Mouse (Mus musculus): ENCODE results near the gene Epha6. TPM values are rescaled to one million over a fixed set of nuclear protein-coding genes. Genes with fewer than 3 reads are reported as not detected.

Gene Epha6
- polyA plus RNA-seq, 1 experiment, result 3.8 TPM

DNA sequence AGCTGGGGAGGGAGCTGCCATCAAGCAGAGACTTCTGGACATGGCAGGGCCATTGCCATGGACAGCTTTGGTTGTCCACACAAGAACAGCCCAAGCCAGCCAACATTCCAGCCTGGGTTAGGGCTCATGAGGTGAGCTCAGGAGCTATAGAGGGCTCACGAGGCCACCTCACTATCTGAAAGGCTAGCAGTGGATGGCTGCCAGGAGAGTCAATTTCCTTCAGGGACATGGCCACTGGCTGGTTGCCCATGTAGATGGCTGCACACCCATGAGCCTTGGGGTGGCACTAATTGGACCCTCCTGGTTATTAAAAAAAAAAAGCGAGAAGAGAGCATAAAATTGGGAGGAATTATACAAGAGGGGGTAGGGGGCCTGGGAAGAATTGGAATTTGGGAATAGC is 970.7 kb downstream of the Epha6 start:
- 14% methylated on average over 2 of the region's 2 CpGs for WGBS
- DNase-seq, result peak; percentile 19 to 40
- H3K27ac ChIP-seq (ENCODE audit: insufficient read depth, low read length), result no peak overlapping the region
- peaks cover 3% of the 10 kb centered on the region; the same call in 1 of the 2 replicates for H3K4me1 ChIP-seq (ENCODE audit: control insufficient read depth, insufficient read depth, low read length)
- TF ChIP-seq POLR2A (IDR thresholded peaks at IDR 0.05; ENCODE audit: borderline replicate concordance, insufficient read depth, low read length) (no peak), CTCF (IDR thresholded peaks at IDR 0.05; ENCODE audit: borderline replicate concordance, insufficient read depth, low read depth, low read length) (no peak)
- H3K4me3 ChIP-seq (replicated peaks; ENCODE audit: insufficient read depth, low read depth, low read length), result no peak overlapping the region
- no peaks in the 10 kb centered on the region for H3K27me3 ChIP-seq (ENCODE audit: control insufficient read depth, insufficient read depth, low read length)

DNA sequence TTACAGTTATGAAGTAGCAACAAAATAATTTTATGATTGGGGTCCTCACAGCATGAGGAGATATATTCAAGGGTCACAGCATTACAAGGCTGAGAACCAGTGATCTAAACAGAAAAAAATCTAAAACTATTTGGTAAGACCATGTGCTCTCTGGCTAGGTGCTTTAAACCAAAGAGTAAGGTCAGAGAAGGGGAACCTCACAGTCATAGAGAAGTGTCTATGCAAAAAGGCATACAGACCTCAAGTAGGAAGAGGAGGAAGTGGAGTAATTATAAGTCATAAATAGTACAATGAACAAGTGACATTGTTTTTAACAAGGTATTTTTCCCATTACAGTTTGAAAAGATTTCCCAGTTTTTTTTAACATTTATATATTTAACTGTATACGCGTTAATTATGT is 983.8 kb downstream of the Epha6 start:
- WGBS, result 98% methylated on average over 2 of the region's 2 CpGs
- no peak overlapping the region for H3K27ac ChIP-seq (ENCODE audit: insufficient read depth, low read length)
- DNase-seq, result no peak
- TF ChIP-seq POLR2A (IDR thresholded peaks at IDR 0.05; ENCODE audit: borderline replicate concordance, insufficient read depth, low read length) (no peak), CTCF (IDR thresholded peaks at IDR 0.05; ENCODE audit: borderline replicate concordance, insufficient read depth, low read depth, low read length) (no peak)
- H3K4me1 ChIP-seq (ENCODE audit: control insufficient read depth, insufficient read depth, low read length), result no peaks in the 10 kb centered on the region
- H3K27me3 ChIP-seq (ENCODE audit: control insufficient read depth, insufficient read depth, low read length), result no peaks in the 10 kb centered on the region
- no peak overlapping the region for H3K4me3 ChIP-seq (replicated peaks; ENCODE audit: insufficient read depth, low read depth, low read length)

DNA sequence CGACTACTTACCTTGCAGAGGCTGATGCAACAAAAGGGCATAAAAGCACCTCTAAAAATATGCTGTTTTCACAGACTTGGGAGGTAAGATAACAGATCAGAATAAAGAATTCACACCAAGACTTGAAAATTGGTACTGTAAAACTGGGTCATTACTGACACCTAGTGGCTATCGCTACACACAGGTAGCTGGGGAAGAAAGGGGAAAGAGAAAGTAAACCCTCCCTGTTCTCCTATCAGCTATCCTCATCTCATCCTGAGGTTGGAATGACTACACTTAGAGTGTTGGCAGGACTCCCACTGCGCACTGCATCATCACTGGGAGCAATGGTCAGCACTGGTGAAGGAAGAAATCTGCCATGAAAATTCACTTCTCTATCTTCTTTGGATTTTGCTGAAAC is 988.2 kb downstream of the Epha6 start:
- Histone ChIP-seq H3K4me1 (ENCODE audit: control insufficient read depth, insufficient read depth, low read length) (no peaks in the 10 kb centered on the region), H3K27ac (ENCODE audit: insufficient read depth, low read length) (no peak overlapping the region), H3K27me3 (ENCODE audit: control insufficient read depth, insufficient read depth, low read length) (no peaks in the 10 kb centered on the region), H3K4me3 (replicated peaks; ENCODE audit: insufficient read depth, low read depth, low read length) (no peak overlapping the region)
- DNase-seq, result peak; percentile 25 to 41
- TF ChIP-seq POLR2A (IDR thresholded peaks at IDR 0.05; ENCODE audit: borderline replicate concordance, insufficient read depth, low read length) (no peak), CTCF (IDR thresholded peaks at IDR 0.05; ENCODE audit: borderline replicate concordance, insufficient read depth, low read depth, low read length) (no peak)
- WGBS, result 38% methylated on average over 3 of the region's 3 CpGs

DNA sequence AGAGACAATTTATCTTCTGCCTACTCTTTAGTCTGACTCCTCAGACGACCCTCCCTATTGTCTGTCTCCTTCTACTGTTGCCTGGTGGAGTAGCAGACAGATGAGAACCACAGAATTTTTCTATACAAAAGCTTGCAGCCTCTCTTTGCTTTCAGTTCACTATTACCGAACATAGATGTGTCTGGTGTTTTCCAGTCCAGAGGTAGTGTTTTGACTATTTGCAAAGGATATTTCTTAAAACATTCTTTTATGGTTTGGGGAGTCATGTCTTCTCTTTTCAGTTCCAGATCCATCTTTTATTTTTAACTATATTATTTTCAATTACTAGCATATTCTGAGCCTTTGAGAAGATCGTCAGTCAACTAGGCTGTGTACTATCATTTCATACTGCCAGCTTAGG is 989.7 kb downstream of the Epha6 start:
- no peak for TF ChIP-seq CTCF (IDR thresholded peaks at IDR 0.05; ENCODE audit: borderline replicate concordance, insufficient read depth, low read depth, low read length)
- no peak for TF ChIP-seq POLR2A (IDR thresholded peaks at IDR 0.05; ENCODE audit: borderline replicate concordance, insufficient read depth, low read length)
- no peaks in the 10 kb centered on the region for H3K27me3 ChIP-seq (ENCODE audit: control insufficient read depth, insufficient read depth, low read length)
- H3K27ac ChIP-seq (ENCODE audit: insufficient read depth, low read length), result no peak overlapping the region
- DNase-seq, result no peak
- H3K4me3 ChIP-seq (replicated peaks; ENCODE audit: insufficient read depth, low read depth, low read length), result no peak overlapping the region
- no peaks in the 10 kb centered on the region for H3K4me1 ChIP-seq (ENCODE audit: control insufficient read depth, insufficient read depth, low read length)
- 85% methylated on average over 3 of the region's 3 CpGs for WGBS

DNA sequence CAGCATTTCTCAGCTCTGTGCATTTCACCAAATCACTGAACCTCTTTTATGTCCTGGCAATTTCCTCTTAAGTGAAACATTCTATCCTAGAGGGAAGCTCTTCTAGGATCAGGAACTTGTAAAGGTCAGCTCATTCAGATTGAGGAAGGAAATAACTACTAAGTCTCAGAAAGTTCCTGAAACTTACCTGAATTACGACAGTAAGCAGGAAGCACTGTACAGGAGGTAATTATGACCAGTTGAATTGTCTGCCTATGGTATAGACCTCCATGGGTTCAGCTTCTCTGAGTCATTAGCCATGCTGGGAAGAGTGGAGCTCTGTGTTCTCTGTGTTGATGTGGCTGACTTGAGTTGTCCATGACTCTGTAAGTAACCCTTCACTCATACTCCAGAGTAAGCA is 994.6 kb downstream of the Epha6 start:
- Histone ChIP-seq H3K4me3 (replicated peaks; ENCODE audit: insufficient read depth, low read depth, low read length) (no peak overlapping the region), H3K27ac (ENCODE audit: insufficient read depth, low read length) (no peak overlapping the region), H3K4me1 (ENCODE audit: control insufficient read depth, insufficient read depth, low read length) (no peaks in the 10 kb centered on the region), H3K27me3 (ENCODE audit: control insufficient read depth, insufficient read depth, low read length) (no peaks in the 10 kb centered on the region)
- no peak for TF ChIP-seq POLR2A (IDR thresholded peaks at IDR 0.05; ENCODE audit: borderline replicate concordance, insufficient read depth, low read length)
- no peak for TF ChIP-seq CTCF (IDR thresholded peaks at IDR 0.05; ENCODE audit: borderline replicate concordance, insufficient read depth, low read depth, low read length)
- WGBS, result 92% methylated on average over 1 of the region's 1 CpGs
- DNase-seq, result no peak

DNA sequence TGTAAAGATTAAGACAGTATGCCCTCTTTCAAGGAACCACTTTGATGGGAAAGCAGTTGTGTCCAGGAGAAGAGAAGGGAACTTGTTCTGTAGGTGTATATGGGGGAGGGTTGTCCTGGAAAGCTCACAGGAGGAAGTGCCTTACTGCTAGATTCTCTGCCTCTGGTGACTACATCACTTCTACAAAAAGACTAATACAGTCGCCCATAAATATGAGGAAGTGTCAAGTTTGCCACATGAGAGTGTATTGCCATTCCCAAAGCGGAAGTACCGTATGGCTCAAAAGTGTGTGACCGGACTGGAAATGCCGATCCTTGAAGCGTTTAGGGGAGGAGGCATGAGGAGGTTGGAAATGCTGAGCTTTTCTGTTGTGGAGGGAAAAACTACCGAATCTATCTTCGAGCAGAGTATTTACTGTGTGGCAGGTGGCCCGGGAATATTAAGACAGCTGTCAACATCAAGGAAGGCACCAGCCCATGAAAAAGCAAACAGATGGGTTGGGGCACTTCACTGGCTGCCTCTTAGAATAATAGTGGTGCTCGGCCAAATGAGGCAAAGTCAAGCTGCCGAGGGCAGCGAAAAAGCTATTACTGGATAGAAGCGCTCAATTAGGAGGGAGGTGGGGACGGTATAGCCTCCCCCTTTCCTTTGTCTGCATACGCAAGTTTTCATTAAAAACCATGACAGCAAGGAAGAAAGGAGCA is 1001.1 kb downstream of the Epha6 start:
- no peak for TF ChIP-seq POLR2A (IDR thresholded peaks at IDR 0.05; ENCODE audit: borderline replicate concordance, insufficient read depth, low read length)
- no peak for TF ChIP-seq CTCF (IDR thresholded peaks at IDR 0.05; ENCODE audit: borderline replicate concordance, insufficient read depth, low read depth, low read length)
- no peak overlapping the region for H3K4me3 ChIP-seq (replicated peaks; ENCODE audit: insufficient read depth, low read depth, low read length)
- H3K4me1 ChIP-seq (ENCODE audit: control insufficient read depth, insufficient read depth, low read length), result no peaks in the 10 kb centered on the region
- H3K27ac ChIP-seq (ENCODE audit: insufficient read depth, low read length), result no peak overlapping the region
- no peaks in the 10 kb centered on the region for H3K27me3 ChIP-seq (ENCODE audit: control insufficient read depth, insufficient read depth, low read length)
- 6% methylated on average over 15 of the region's 15 CpGs for WGBS
- no peak for DNase-seq
